Mouse (Mus musculus): Measurements from ENCODE around the gene Vsx1. TPM values are rescaled to one million over a fixed set of nuclear protein-coding genes. Genes with fewer than 3 reads are reported as not detected.

The Vsx1 gene
- polyA plus RNA-seq (2015; fragmentation: Nextera tagmentation; extraction: Ambion mirVana): not detected in 2 replicates

DNA sequence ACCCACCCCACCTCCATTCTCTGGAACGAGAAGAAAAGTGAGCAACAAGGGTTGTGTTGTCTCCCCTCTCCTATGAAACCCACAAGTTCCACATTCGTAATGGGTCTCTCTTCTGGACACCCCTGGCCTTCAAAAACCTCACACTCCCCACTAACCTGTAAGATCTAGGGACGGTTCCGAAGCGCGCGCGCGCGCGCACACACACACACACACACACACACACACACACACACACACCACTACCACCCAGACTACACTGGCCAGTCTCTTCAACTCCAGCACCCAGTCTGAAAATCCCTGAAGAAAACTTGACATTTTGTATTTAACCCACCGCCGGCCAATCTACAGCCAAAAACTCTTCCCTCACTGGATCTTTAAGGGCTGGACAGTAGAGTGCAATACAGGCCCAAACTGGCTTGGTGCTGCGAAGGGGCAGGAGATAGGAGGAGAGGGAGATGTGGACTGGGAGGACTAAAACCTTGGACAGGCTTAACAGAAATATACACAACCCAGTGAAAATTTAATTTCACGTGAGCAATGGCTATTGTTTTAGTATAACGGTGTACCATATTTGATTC, at the start of gene Vsx1:
TSS of gene Vsx1 (minus strand) at position 138 of the 578 bp plus-strand sequence.

DNA sequence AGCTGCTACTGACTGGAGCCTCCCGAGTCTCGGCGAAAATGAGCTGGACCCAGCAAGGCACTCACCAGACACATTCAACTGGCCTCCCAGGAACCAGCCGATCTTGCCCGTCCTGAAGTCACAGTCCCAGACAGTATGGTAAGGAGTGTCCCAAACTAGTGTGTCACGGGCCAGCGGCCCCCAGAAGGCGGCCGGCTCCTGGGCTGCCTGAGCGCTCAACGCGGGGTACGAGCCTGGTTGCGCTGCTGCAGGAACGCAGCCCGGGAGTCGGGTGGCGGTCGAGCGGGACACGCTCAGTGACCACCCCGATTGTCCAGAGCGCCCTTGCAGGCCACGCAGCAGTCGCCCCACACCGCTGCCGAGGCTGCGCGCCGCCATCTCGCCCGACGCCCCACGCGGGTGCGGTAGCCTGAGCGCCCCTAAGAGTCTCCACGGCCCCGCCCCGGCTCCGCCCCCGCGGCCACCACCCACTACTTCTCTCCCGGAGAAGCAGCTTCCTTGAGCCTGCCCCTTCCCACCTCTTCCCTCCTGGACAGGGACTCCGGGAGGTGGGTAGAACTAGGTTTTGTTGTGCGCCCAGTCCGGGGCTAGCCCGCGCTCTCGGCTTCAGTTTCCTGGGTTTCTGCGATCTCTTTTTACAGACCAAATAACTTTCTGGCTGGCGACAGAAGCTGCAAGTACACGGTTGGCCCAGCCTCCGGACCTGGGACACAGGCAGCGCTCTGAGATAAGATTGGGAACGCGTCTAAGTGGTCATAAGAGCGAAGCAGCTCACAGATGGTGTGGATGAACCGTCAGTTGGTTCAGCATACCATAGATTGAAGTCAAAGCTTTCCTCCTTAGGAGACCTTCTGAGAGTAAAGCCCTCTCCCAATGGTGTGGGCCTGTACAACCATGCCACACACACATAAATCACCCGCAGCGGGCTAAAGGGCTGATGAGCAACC, 21.1 kb downstream of the Vsx1 start, which contains the start of gene Acss1:
TSS of gene Acss1 (minus strand) at position 681 of the 947 bp plus-strand sequence.

Other genes starting within 250 kb of the Vsx1 start
- 2.4 and 2.8 TPM in 2 replicates for gene Zfp442, start 237.9 kb downstream of the Vsx1 start, polyA plus RNA-seq (2015; fragmentation: Nextera tagmentation; extraction: Ambion mirVana)
- gene Zfp345, start 204.3 kb downstream of the Vsx1 start, polyA plus RNA-seq (2015; fragmentation: Nextera tagmentation; extraction: Ambion mirVana): 0.06 TPM in 1 of 2 replicates, not detected in the other
- 3.8 and 5.6 TPM in 2 replicates for gene Cst7, start 118.9 kb downstream of the Vsx1 start, polyA plus RNA-seq (2015; fragmentation: Nextera tagmentation; extraction: Ambion mirVana)
- gene Apmap, start 80.8 kb downstream of the Vsx1 start, polyA plus RNA-seq (2015; fragmentation: Nextera tagmentation; extraction: Ambion mirVana): 27.1 and 85.5 TPM in 2 replicates
- 10.9 and 12.9 TPM in 2 replicates for gene Acss1, start 20.9 kb downstream of the Vsx1 start, polyA plus RNA-seq (2015; fragmentation: Nextera tagmentation; extraction: Ambion mirVana)
- gene Entpd6, start 59.7 kb upstream of the Vsx1 start, polyA plus RNA-seq (2015; fragmentation: Nextera tagmentation; extraction: Ambion mirVana): 10.3 and 16.7 TPM in 2 replicates
- 19.2 and 29.4 TPM in 2 replicates for gene Pygb, start 97.4 kb upstream of the Vsx1 start, polyA plus RNA-seq (2015; fragmentation: Nextera tagmentation; extraction: Ambion mirVana)
- gene Abhd12, start 215.4 kb upstream of the Vsx1 start, polyA plus RNA-seq (2015; fragmentation: Nextera tagmentation; extraction: Ambion mirVana): 29.2 and 41.6 TPM in 2 replicates
- 6.6 and 7.6 TPM in 2 replicates for gene Gins1, start 216.0 kb upstream of the Vsx1 start, polyA plus RNA-seq (2015; fragmentation: Nextera tagmentation; extraction: Ambion mirVana)